Mouse (Mus musculus) C2C12 (cell line): ENCODE data around the gene Gm1604a.
"Not testable (repeated sequence)": the region's sequence is repeated elsewhere in the genome, so short reads cannot be mapped to it uniquely, and the experiment has no call there.

Experiments used
- CTCF ChIP-seq: IDR thresholded peaks from one replicate; pipeline ENCODE4 v1.5.1; 2011; ENCODE audit not compliant: control insufficient read depth, insufficient read depth, insufficient read length
- MYOG ChIP-seq: IDR thresholded peaks from one replicate; pipeline ENCODE4 v1.6.1; 2011; ENCODE audit not compliant: control insufficient read depth, insufficient read length; ENCODE audit errors: extremely low read depth
- USF1 ChIP-seq: IDR thresholded peaks from one replicate; pipeline ENCODE4 v1.6.1; 2011; ENCODE audit warnings: low read depth, mild to moderate bottlenecking, control low read depth, moderate library complexity

DNA sequence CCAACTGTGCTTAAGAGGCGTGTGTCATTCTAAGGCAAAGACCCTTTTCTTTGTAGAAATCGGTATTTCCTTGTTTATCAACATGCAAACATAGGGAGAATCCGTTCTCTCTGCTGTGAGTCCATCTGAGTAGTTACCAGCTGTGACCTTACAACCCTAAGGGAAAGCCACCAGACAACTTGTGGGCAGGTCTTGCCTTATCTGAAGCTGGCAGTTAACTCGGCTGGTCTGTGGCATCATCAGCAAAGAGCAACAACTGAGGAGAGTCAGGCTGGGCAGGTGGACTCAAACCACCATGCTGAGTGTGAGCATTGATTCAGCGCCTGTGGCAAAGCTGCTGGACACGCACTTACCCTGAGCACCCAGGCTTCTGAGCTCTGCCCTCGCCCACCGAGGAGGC, 90.9 kb downstream of the Gm1604a start:
- not testable (repeated sequence) for TF ChIP-seq CTCF, MYOG, USF1
